Mouse (Mus musculus) c-Kit-positive CD71-positive TER-119-positive erythroid progenitor cells, embryonic 14.5 days (primary cell): ENCODE results near the gene Vmn1r181.
"Not testable (repeated sequence)": the region's sequence is repeated elsewhere in the genome, so short reads cannot be mapped to it uniquely, and the experiment has no call there.

ENCODE experiments used
- DNase-seq: peaks from one replicate; pipeline ENCODE4 v3.0.0-alpha.2; 2013; ENCODE audit warnings: low spot score

The Vmn1r181 gene

DNA sequence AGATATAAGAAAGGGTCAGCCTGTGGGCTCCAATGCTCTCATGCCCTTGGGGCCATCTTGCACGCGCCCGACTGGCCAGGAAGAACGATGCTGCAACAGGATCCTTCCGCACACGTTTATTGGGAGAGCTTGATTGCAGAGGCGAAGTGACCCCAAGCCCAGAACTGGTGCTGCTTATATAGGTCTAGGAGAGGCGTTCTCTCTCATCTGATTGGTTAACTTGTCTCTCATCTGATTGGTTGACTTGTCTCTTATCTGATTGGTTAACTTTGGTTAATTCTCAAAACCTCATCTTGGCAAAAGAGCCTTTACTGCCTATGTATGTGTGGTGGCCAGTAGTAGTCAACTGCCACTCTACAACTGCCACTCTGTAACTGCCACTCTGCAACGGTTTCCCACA is at the start of gene Vmn1r181:
Gene Vmn1r181, plus strand, starts transcription at position 301 of the 400 bp plus-strand sequence.
- DNase-seq: not testable (repeated sequence)

DNA sequence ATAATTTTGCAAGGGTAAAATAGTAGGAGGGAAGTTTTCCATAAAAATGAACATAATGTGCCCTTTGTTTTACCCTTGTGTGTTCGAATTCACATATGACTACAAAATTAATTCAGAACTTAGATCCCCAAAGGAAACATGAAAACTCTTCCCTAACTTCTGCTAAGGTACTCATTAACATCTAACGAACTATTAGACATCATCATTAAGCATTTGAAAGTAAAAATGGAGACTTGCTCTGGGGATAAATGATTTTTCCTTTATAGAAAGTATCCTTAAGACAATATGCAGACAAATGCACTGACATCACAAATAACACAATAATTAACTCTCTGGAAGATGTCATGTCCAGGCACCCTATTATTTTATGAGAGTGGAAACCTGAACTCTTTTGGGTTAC is 47.7 kb upstream of the Vmn1r181 start, which contains the start of gene Vmn1r179:
Gene Vmn1r179, plus strand, starts transcription at position 301 of the 400 bp plus-strand sequence.
- no peak for DNase-seq

DNA sequence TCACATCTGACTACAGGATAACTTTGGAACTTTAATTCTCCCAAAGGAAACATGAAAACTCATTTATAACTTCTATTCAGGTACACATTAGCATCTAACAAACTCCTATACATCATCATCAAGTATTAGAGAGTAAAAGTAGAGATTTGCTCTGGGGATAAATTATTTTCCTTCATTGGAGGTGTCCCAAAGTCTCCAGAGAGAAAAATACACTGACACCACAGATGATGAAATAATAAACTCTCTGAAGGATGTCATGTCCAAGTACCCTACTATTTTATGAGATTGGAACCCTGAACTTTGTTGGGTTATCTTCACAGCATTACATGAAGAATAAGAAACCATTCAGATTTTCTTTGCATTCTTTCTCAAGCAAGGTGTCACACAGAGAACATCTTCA is 24.1 kb upstream of the Vmn1r181 start, which contains the start of gene Vmn1r180:
Gene Vmn1r180, plus strand, starts transcription at position 301 of the 400 bp plus-strand sequence.
- DNase-seq: no peak

DNA sequence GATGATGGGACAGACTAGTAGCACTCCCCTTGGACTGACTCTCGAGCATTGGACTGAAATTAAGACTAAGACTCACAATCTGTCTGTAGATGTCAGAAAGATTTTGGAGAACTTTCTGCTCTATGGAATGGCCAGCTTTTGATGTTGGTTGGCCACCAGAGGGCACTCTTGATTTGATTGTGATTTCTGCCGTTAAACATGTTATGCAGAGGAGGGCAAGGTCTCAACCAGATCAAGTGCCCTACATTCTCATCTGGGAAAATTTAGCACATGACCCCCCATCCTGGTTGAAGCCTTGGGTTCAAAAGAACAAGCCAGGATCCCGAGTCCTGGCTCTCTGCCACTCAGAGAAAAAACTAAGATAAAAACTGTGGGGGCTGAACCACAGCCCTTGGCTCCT is 6.4 kb upstream of the Vmn1r181 start:
- DNase-seq: not testable (repeated sequence)

DNA sequence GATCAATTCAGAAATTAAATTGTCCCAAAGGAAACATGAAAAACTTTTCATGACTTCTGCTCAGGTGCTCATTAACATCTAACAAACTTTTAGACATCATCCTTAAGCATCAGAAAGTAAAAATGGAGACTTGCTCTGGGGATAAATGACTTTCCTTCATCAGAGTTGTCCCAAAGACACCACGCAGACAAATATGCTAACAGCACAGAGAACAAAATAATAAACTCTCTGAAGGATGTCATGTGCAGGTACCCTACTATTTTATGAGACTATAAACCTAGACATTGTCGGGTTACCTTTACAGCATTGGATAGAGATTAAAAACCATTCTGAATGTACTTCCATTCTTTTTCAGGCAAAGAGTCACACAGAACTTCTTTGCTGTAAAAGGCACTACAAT is 27.0 kb downstream of the Vmn1r181 start, which contains the start of gene V1rd19:
Gene V1rd19, plus strand, starts transcription at position 301 of the 400 bp plus-strand sequence.
- DNase-seq: no peak
